ENCODE assay signal across 13 mouse cellular contexts in the genomic region with DNA sequence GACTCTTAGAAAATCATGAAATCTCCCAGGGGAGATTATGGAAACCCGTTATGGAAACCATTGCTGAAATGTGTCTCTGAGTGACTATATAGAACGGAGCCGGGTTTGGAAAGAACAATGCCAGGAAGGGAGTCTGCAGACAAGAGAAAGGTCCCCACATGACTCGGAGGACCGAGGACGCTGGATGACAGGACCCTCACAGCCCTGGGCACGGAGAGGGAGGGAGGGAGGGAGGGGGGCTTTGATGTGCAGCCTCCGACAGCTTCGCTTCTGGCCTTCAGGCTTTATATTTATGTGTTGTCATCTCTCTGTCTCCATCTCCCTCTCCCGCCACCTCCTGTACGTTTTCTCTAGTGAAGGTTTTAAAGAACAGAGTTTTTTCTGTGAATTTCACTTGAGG. TPM values are rescaled to one million over a fixed set of nuclear protein-coding genes. Genes with fewer than 3 reads are reported as not detected.
DNase-seq lines count a peak whose midpoint lies in the region; ATAC-seq and TF ChIP-seq lines count a peak whose summit lies in the region.
"Had no signal": no experiment of that assay in that cellular context is flagged by ENCODE, and none has a peak within 500 bp of the region (broad histone marks: within the 10 kb centered on the region; RNA-seq: fewer than 3 reads in every experiment).

No protein-coding gene starts in this region.

- TF ChIP-seq EP300 in lung, postnatal 0 days (IDR thresholded peaks at IDR 0.05), result no peak

- no peak for TF ChIP-seq CTCF in lung, postnatal 0 days (IDR thresholded peaks at IDR 0.05)
- TF ChIP-seq CTCF in hindbrain, postnatal 0 days (IDR thresholded peaks at IDR 0.05; ENCODE audit: low read depth), result no peak

- no peak overlapping the region for H3K9ac ChIP-seq in heart, embryonic 13.5 days
- H3K9ac ChIP-seq in lung, postnatal 0 days (replicated peaks; ENCODE audit: low read depth), result no peak overlapping the region
- no peak overlapping the region for H3K9ac ChIP-seq in hindbrain, postnatal 0 days (replicated peaks; ENCODE audit: low read length)
- H3K9ac ChIP-seq: liver, embryonic 12.5 days had no signal

- WGBS in heart, embryonic 13.5 days, result 55% methylated on average over 11 of the region's 11 CpGs
- 45% methylated on average over 10 of the region's 11 CpGs for WGBS in lung, postnatal 0 days
- 27% methylated on average over 11 of the region's 11 CpGs for WGBS in hindbrain, postnatal 0 days

- ATAC-seq in heart, embryonic 13.5 days (ENCODE audit: extremely low read depth, insufficient number of reproducible peaks, low FRiP score, low TSS enrichment), result no peak
- peak; percentile 18; the same call in 1 of the 2 replicates for ATAC-seq in lung, postnatal 0 days
- ATAC-seq in hindbrain, postnatal 0 days, result no peak
- ATAC-seq: liver, embryonic 12.5 days had no signal

- no peak overlapping the region for H3K27ac ChIP-seq in heart, embryonic 13.5 days (replicated peaks)
- no peak overlapping the region for H3K27ac ChIP-seq in lung, postnatal 0 days (ENCODE audit: low read length)
- no peak overlapping the region for H3K27ac ChIP-seq in hindbrain, postnatal 0 days
- H3K27ac ChIP-seq: liver, embryonic 12.5 days had no signal

- H3K9me3 ChIP-seq in heart, embryonic 13.5 days, result no peaks in the 10 kb centered on the region
- H3K9me3 ChIP-seq in lung, postnatal 0 days (ENCODE audit: low read length), result no peaks in the 10 kb centered on the region
- H3K9me3 ChIP-seq in hindbrain, postnatal 0 days (ENCODE audit: low read length), result no peaks in the 10 kb centered on the region
- H3K9me3 ChIP-seq: liver, embryonic 12.5 days had no signal

- no peak overlapping the region for H3K4me3 ChIP-seq in heart, embryonic 13.5 days
- peak overlapping the region; percentile 15; the same call in 1 of the 2 replicates for H3K4me3 ChIP-seq in lung, postnatal 0 days (ENCODE audit: low read depth, low read length)
- H3K4me3 ChIP-seq in hindbrain, postnatal 0 days (ENCODE audit: low read length), result no peak overlapping the region
- H3K4me3 ChIP-seq: liver, embryonic 12.5 days had no signal

- H3K4me1 ChIP-seq in heart, embryonic 13.5 days, result peaks cover 15% of the 10 kb centered on the region
- H3K4me1 ChIP-seq in lung, postnatal 0 days (ENCODE audit: insufficient read depth, low read depth, low read length), result no peaks in the 10 kb centered on the region
- H3K4me1 ChIP-seq in hindbrain, postnatal 0 days (ENCODE audit: insufficient read depth, low read length), result no peaks in the 10 kb centered on the region

- H3K27me3 ChIP-seq in heart, embryonic 13.5 days (replicated peaks), result no peaks in the 10 kb centered on the region
- H3K27me3 ChIP-seq in lung, postnatal 0 days (replicated peaks; ENCODE audit: insufficient read depth, low read length), result no peaks in the 10 kb centered on the region
- no peaks in the 10 kb centered on the region for H3K27me3 ChIP-seq in hindbrain, postnatal 0 days (ENCODE audit: insufficient read depth, low read length)

- no peaks in the 10 kb centered on the region for H3K36me3 ChIP-seq in heart, embryonic 13.5 days
- H3K36me3 ChIP-seq in lung, postnatal 0 days (ENCODE audit: insufficient read depth, low read length), result no peaks in the 10 kb centered on the region
- H3K36me3 ChIP-seq in hindbrain, postnatal 0 days (ENCODE audit: insufficient read depth, low read length), result no peaks in the 10 kb centered on the region
- H3K36me3 ChIP-seq: liver, embryonic 12.5 days had no signal

- DNase-seq in heart, adult 9 months (ENCODE audit: low spot score in 2 of 2), result no peak
- DNase-seq in lung, postnatal 0 days (ENCODE audit: low spot score), result peak; percentile 16
- DNase-seq in lung, postnatal 4 days, result no peak
- peak; percentile 37 for DNase-seq in hindbrain, postnatal 0 days (ENCODE audit: low spot score)
- peak; percentile 56 for DNase-seq in retina, postnatal 1 day
- no peak for DNase-seq in spleen, postnatal 4 days (ENCODE audit: low spot score in 2 of 2)
- DNase-seq in liver, result no peak
- DNase-seq: adrenal gland, postnatal 10 days; cerebellum, adult 11-12 months; gastrocnemius, postnatal 36 days; kidney, adult 18-20 months had no signal

- peak overlapping the region; percentile 43 for H3K4me2 ChIP-seq in heart, embryonic 13.5 days
- peak overlapping the region; percentile 48 for H3K4me2 ChIP-seq in lung, postnatal 0 days (replicated peaks; ENCODE audit: low read depth, low read length)
- H3K4me2 ChIP-seq in hindbrain, postnatal 0 days (ENCODE audit: low read depth, low read length), result peak overlapping the region; percentile 40
- H3K4me2 ChIP-seq: liver, embryonic 12.5 days had no signal

RNA-seq across cellular contexts. Expression of gene Fbxl14, which starts 11.5 kb away (rescaled TPM):
- polyA plus RNA-seq in heart, embryonic 13.5 days (2015; fragmentation: Nextera tagmentation; extraction: Ambion mirVana), result 2.8 and 3.0 TPM in 2 replicates
- polyA plus RNA-seq in lung, postnatal 0 days (2015; fragmentation: Nextera tagmentation; extraction: Ambion mirVana), result 3.9 and 4.5 TPM in 2 replicates
- total RNA-seq in hindbrain, postnatal 0 days (2014; rRNA removed), result 51.6 and 57.3 TPM in 2 replicates
- 2.0 and 2.7 TPM in 2 replicates for polyA plus RNA-seq in hindbrain, postnatal 0 days (2015; fragmentation: Nextera tagmentation; extraction: Ambion mirVana)

RNA-seq across cellular contexts. Expression of gene Wnt5b, which starts 53.1 kb away (rescaled TPM):
- polyA plus RNA-seq in heart, embryonic 13.5 days (2015; fragmentation: Nextera tagmentation; extraction: Ambion mirVana), result 6.3 and 8.2 TPM in 2 replicates
- 4.8 and 6.6 TPM in 2 replicates for polyA plus RNA-seq in lung, postnatal 0 days (2015; fragmentation: Nextera tagmentation; extraction: Ambion mirVana)
- 4.7 and 6.8 TPM in 2 replicates for total RNA-seq in hindbrain, postnatal 0 days (2014; rRNA removed)
- polyA plus RNA-seq in hindbrain, postnatal 0 days (2015; fragmentation: Nextera tagmentation; extraction: Ambion mirVana), result 3.6 and 3.7 TPM in 2 replicates

Comparison
In these comparisons a context has a peak if more than half of its experiments do, and no peak if none do; other contexts are left out.
1. DNase-seq: peak in lung, postnatal 0 days (single experiment), hindbrain, postnatal 0 days (single experiment) and retina, postnatal 1 day (single experiment); none in heart, adult 9 months (0 of 2), lung, postnatal 4 days (0 of 2), spleen, postnatal 4 days (0 of 2) and liver (single experiment).
2. Peak in every context shown above with its lines, with median percentiles within 50 percentile points of each other: H3K4me2 ChIP-seq.